Mouse (Mus musculus): ENCODE data around the gene Pecam1.

- 0 out of 2 replicates have a peak, but pooled peaks have one; percentile 8 for TF ChIP-seq CTCF (IDR thresholded peaks at IDR 0.05; ENCODE audit: insufficient read depth, low read length)
- no peak for TF ChIP-seq POLR2A (IDR thresholded peaks at IDR 0.05; ENCODE audit: borderline replicate concordance, extremely low read depth, low read depth, low read length)
Measured at GRCm38 (mm10) chr11:106744949-106745348, 5.5 kb downstream of the Pecam1 start.
